Mouse (Mus musculus) spleen, adult 2 months (tissue): ENCODE measurements around the gene Taf1d. TPM values are rescaled to one million over a fixed set of nuclear protein-coding genes. Genes with fewer than 3 reads are reported as not detected.

Source experiments
- DNase-seq, 2 experiments: peaks; one replicate each; pipeline versions ENCODE4 v3.0.0 to v3.0.0-alpha.2; 2012 to 2021; ENCODE audit warnings: low spot score in 2 of 2, low read depth in 1 of 2
- H3K27ac ChIP-seq: fragments of 200-500 bp; 2 replicates; pipeline ENCODE4 v1.5.1; 2012; ENCODE audit warnings: low read length, inconsistent platforms; ENCODE audit not compliant: insufficient read depth
- H3K27me3 ChIP-seq: fragments of 200-500 bp; 2 replicates; pipeline ENCODE4 v1.6.1; 2012; ENCODE audit warnings: mild to moderate bottlenecking, moderate library complexity, low read length, inconsistent platforms; ENCODE audit not compliant: control insufficient read depth, insufficient read depth
- H3K36me3 ChIP-seq: fragments of 200-500 bp; 2 replicates; pipeline ENCODE4 v1.6.1; 2012; ENCODE audit warnings: mild to moderate bottlenecking, low read length, inconsistent platforms; ENCODE audit not compliant: control insufficient read depth, insufficient read depth
- H3K4me1 ChIP-seq: fragments of 200-500 bp; 2 replicates; pipeline ENCODE4 v1.6.1; 2011; ENCODE audit warnings: inconsistent platforms; ENCODE audit not compliant: control insufficient read depth, insufficient read depth, insufficient read length
- H3K4me3 ChIP-seq: fragments of 200-500 bp; 2 replicates; pipeline ENCODE4 v1.5.1; 2011; ENCODE audit warnings: mild to moderate bottlenecking, inconsistent platforms; ENCODE audit not compliant: insufficient read depth, insufficient read length; ENCODE audit errors: extremely low read depth
- CTCF ChIP-seq: fragments of 200-500 bp; IDR thresholded peaks from 2 replicates; pipeline ENCODE4 v1.5.1; 2011; ENCODE audit warnings: mild to moderate bottlenecking, inconsistent platforms; ENCODE audit not compliant: insufficient read depth, insufficient read length, insufficient replicate concordance; ENCODE audit errors: extremely low read depth
- POLR2A ChIP-seq: fragments of 200-500 bp; IDR thresholded peaks from 2 replicates; pipeline ENCODE4 v1.6.1; 2011; ENCODE audit warnings: low read depth, low read length, inconsistent platforms
- WGBS: fragments of 180-500 bp; shearing (Covaris S2); methylation state at CpG from one replicate; pipeline ENCODE4 v1.1.7; 2018; 5-methylcytosine and 5-hydroxymethylcytosine counted together
- polyA plus RNA-seq: library from polyadenylated mRNA; depleted of rRNA; stranded (reverse); fragments of >200 nt; gene quantifications from 2 replicates; pipeline ENCODE4 v1.2.3, GENCODE M21; 2012

The Taf1d gene
- polyA plus RNA-seq, 1 experiment: 12.4 TPM

- Histone ChIP-seq H3K36me3 (peaks cover 15% of the 10 kb centered on the region), H3K4me3 (peak overlapping the region; percentile 97), H3K27me3 (no peaks in the 10 kb centered on the region), H3K27ac (peak overlapping the region; percentile 94), H3K4me1 (peaks cover 8% of the 10 kb centered on the region; the same call in 1 of the 2 replicates)
- 6% methylated on average over 19 of the region's 19 CpGs for WGBS
- no peak for TF ChIP-seq CTCF
- no peak for TF ChIP-seq POLR2A
- no peak for DNase-seq
Measured at GRCm38 (mm10) chr9:15279139-15279648, 26.8 kb upstream of the Taf1d start.

GRCm38 (mm10) chr9:15279649-15280490, 26.1 kb upstream of the Taf1d start, which contains the start of gene Med17:
Gene Med17 (minus strand): TSS chr9:15279931.
- DNase-seq: peak; percentile 87 to 90
- no peaks in the 10 kb centered on the region for H3K27me3 ChIP-seq
- peaks cover 8% of the 10 kb centered on the region; the same call in 1 of the 2 replicates for H3K4me1 ChIP-seq
- H3K4me3 ChIP-seq: peak within 1 kb of the TSS; percentile 97
- peak; percentile 86 for TF ChIP-seq POLR2A
- TF ChIP-seq CTCF: no peak
- WGBS: under 1% methylated on average over 57 of the region's 57 CpGs
- peak within 1 kb of the TSS; percentile 94 for H3K27ac ChIP-seq
- peaks cover 14% of the 10 kb centered on the region for H3K36me3 ChIP-seq

- DNase-seq: no peak
- Histone ChIP-seq H3K27ac (no peak overlapping the region), H3K27me3 (no peaks in the 10 kb centered on the region), H3K36me3 (peaks cover 10% of the 10 kb centered on the region), H3K4me3 (peak overlapping the region; percentile 97; the same call in 1 of the 2 replicates), H3K4me1 (peaks cover 8% of the 10 kb centered on the region; the same call in 1 of the 2 replicates)
- no peak for TF ChIP-seq CTCF
- no peak for TF ChIP-seq POLR2A
- WGBS: 53% methylated on average over 5 of the region's 5 CpGs
Measured at GRCm38 (mm10) chr9:15280491-15280879, 25.5 kb upstream of the Taf1d start.

GRCm38 (mm10) chr9:15285443-15285842, 20.6 kb upstream of the Taf1d start:
- H3K4me3 ChIP-seq: no peak overlapping the region
- DNase-seq: no peak
- H3K36me3 ChIP-seq: peaks cover 2% of the 10 kb centered on the region
- H3K27ac ChIP-seq: no peak overlapping the region
- peaks cover 4% of the 10 kb centered on the region; the same call in 1 of the 2 replicates for H3K4me1 ChIP-seq
- TF ChIP-seq CTCF (no peak), POLR2A (no peak)
- WGBS: 82% methylated on average over 3 of the region's 3 CpGs
- no peaks in the 10 kb centered on the region for H3K27me3 ChIP-seq

GRCm38 (mm10) chr9:15287846-15288245, 18.2 kb upstream of the Taf1d start:
- Histone ChIP-seq H3K4me1 (no peaks in the 10 kb centered on the region), H3K4me3 (no peak overlapping the region), H3K27ac (no peak overlapping the region), H3K36me3 (peaks cover 4% of the 10 kb centered on the region), H3K27me3 (no peaks in the 10 kb centered on the region)
- TF ChIP-seq CTCF (no peak), POLR2A (no peak)
- DNase-seq: no peak
- 69% methylated on average over 6 of the region's 6 CpGs for WGBS

GRCm38 (mm10) chr9:15288402-15288801, 17.6 kb upstream of the Taf1d start:
- H3K4me3 ChIP-seq: no peak overlapping the region
- no peak for DNase-seq
- H3K27me3 ChIP-seq: no peaks in the 10 kb centered on the region
- H3K4me1 ChIP-seq: no peaks in the 10 kb centered on the region
- TF ChIP-seq POLR2A (no peak), CTCF (no peak)
- H3K27ac ChIP-seq: no peak overlapping the region
- WGBS: 83% methylated on average over 3 of the region's 3 CpGs
- peaks cover 4% of the 10 kb centered on the region for H3K36me3 ChIP-seq

- Histone ChIP-seq H3K36me3 (peaks cover 4% of the 10 kb centered on the region), H3K27me3 (no peaks in the 10 kb centered on the region), H3K4me1 (no peaks in the 10 kb centered on the region), H3K4me3 (no peak overlapping the region), H3K27ac (no peak overlapping the region)
- TF ChIP-seq POLR2A (no peak), CTCF (no peak)
- 15% methylated on average over 6 of the region's 6 CpGs for WGBS
- no peak for DNase-seq
Measured at GRCm38 (mm10) chr9:15289251-15289650, 16.8 kb upstream of the Taf1d start.
